Mouse (Mus musculus): ENCODE results near the gene Cbwd1.
A peak's percentile ranks its signal among the peaks of the same experiment; 100 is the strongest.
"Not testable (repeated sequence)": the region's sequence is repeated elsewhere in the genome, so short reads cannot be mapped to it uniquely, and the experiment has no call there.

The Cbwd1 gene

DNA sequence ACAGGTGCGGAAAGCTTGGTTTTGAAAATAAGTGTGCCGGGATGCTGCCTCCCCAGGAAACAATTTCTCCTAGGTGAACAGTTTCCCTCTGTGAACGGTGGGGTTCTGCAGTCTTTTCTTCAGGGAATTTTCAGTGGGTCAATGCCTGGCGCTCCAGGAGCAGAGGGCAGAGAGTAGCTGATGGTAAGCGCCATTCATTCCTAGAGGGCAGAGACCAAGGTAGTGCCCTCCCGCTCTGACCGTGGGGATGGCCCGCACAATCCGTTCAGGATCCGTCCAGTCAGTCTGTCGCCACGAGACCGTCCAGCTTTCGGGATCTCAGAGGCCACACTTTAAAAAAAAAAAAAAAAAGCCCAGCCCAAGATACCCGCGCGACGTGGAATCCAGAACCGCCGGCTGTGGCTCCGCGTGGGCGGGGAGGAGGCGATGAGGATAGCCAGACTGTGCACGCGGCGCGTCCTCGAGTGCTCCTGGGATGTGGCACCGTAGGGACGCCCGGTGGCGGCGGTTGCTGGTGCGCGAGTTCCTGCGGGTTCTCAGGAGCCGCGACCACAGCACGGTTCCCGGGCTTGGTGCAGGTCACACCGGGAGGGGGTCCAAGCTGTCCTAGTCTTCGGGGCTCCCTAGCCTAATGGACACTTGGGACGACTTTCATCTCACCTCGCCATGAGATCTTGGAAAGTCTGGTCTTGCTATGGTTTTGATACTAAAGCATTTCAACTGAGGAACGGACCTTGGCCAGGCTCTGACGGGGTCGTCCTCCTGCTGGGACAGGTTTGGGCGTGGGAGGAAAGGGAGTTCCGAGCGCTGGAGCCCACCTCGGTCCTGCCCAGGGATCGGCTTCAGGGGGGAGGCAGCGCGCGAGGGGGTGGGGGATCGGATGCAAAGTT, 64.2 kb downstream of the Cbwd1 start:
- no peak for DNase-seq (ENCODE audit: low spot score)

- DNase-seq (ENCODE audit: low spot score), result no peak
Observed at GRCm38 (mm10) chr19:24896536-24896935, 64.9 kb downstream of the Cbwd1 start.

- no peak for DNase-seq (ENCODE audit: low spot score)
Observed at GRCm38 (mm10) chr19:24886888-24887287, 74.5 kb downstream of the Cbwd1 start.

- DNase-seq (ENCODE audit: low spot score), result peak; percentile 29
Observed at GRCm38 (mm10) chr19:24885504-24885903, 75.9 kb downstream of the Cbwd1 start.

DNA sequence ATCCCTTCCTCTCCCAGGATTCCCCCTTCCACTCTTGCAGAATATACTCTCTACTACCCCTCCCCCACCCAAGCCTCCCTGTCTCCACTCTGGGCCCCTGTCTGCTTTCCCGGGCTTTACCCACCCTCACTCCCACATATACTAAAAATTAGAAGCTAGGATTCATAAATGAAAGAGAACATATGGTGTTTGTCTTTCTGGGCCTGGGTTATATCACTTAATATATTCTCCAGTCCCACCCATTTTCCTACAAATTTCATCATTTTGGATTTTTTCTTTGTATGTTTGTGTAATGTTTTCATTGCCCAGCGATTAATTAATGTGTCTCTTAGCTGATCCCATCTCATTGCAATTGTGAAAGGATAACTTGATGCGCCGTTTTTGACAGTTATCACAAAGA, 80.2 kb downstream of the Cbwd1 start:
- no peak for DNase-seq (ENCODE audit: low spot score)

DNA sequence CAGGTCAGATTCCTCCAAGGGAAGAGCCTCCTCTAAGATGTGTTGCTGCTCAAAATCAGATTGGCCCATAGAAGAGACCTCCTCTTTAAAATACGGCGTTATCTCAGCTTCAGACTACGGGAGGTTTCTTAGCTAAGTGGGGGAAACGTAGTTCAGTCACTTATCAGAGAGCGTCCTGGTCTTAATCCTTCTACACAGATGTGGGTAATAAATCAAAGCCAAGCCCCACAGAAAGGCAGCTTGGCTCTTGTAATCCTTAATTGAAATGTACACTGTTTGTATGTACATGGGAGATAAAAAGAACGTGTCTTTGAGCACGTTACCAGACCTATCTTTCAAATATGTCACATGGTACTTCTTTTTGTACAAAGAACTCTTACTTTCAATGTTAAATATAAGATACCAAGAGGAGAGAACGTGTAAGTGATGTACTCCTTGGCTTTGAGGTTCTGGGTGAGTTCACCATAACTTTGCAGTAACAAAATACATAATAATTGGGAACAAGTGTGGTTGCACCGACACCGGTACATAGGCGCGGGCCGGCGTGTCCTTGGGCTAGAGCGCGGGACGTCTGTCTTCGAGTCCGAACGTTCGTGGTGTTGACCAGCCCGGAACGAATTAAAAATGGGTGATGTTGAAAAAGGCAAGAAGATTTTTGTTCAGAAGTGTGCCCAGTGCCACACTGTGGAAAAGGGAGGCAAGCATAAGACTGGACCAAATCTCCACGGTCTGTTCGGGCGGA, 86.1 kb downstream of the Cbwd1 start, which contains the start of gene Gm10053:
Gene Gm10053 (plus strand): TSS at position 558 of the 742 bp plus-strand sequence.
- DNase-seq (ENCODE audit: low spot score), result not testable (repeated sequence)

DNA sequence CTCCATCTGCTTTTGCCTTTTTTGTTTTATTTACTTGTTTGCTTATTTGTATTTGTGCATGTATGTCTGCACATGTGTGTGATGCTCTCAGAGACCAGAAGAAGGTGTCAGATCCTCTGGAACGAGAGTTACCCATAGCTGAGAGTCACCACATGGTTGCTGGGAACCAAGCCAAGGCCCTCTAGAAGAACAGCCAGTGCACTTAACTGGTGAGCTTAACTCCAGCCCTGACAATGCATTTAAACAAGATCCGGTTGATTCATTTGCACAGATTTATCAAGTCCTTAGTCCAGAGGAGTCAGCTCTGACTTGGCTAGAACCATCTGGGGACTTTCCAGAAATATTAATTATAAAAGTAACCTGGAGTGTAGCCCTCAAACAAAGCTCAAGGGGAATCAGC, 87.5 kb downstream of the Cbwd1 start:
- DNase-seq (ENCODE audit: low spot score), result no peak

DNA sequence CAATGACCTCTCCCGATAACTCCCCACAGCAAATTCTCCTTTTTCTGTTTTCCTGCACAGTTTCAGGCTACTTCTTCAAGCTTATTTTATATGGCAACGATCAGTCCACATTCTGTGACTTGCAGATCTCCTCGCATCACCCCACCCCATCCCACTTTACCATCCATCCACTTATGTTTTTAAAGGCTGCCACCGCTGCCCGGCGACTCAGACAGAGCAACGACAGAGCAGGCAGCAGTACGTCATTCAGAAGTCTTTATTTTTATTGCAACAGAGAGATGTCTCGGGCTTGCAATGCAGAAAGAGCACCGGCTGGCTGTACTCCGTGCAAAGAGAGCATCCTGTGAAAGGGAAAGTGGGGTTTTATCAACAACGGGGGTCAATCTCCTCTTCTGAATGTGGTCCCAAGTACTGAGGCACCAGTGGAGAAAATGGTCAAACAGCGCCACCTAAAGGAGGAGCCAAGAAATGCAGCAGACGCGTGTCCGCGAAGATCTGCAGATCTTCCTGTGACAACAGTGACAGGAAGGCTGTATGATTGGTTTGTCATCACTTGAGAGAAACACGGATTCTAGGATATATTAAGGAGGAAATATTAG, 90.3 kb downstream of the Cbwd1 start:
- peak; percentile 65 for DNase-seq (ENCODE audit: low spot score)

Measured in yolk sac, embryonic 10.5 days (tissue).